10 mouse cellular contexts compared by ENCODE assay signal in genomic region chrX:16860244-16860643, GRCm38 (mm10). TPM values are rescaled to one million over a fixed set of nuclear protein-coding genes. Genes with fewer than 3 reads are reported as not detected.
A peak's percentile ranks its signal among the peaks of the same experiment; 100 is the strongest.
DNase-seq lines count a peak whose midpoint lies in the region; ATAC-seq and TF ChIP-seq lines count a peak whose summit lies in the region.
"Had no signal": no experiment of that assay in that cellular context is flagged by ENCODE, and none has a peak within 500 bp of the region (broad histone marks: within the 10 kb centered on the region; RNA-seq: fewer than 3 reads in every experiment).

No protein-coding gene starts in this region.

- no peak overlapping the region for H3K4me3 ChIP-seq in ES-E14 (ENCODE audit: insufficient read depth in 1 of 2, low read depth in 1 of 2, low read length in 2 of 2, poor library complexity in 1 of 2, severe bottlenecking in 1 of 2)
- H3K4me3 ChIP-seq: megakaryocyte, embryonic 14.5 days had no signal

- H3K4me1 ChIP-seq in ES-E14 (ENCODE audit: control insufficient read depth in 2 of 2, insufficient read depth in 2 of 2, low read length in 2 of 2, poor library complexity in 1 of 2) = no peaks in the 10 kb centered on the region
- H3K4me1 ChIP-seq: megakaryocyte, embryonic 14.5 days had no signal

- H3K27ac ChIP-seq in ES-E14 (ENCODE audit: insufficient read depth, low read depth, low read length, poor library complexity, severe bottlenecking) = no peak overlapping the region

- H3K36me3 ChIP-seq in ES-E14 (ENCODE audit: control insufficient read depth, insufficient read depth, low read length, poor library complexity, severe bottlenecking) = no peaks in the 10 kb centered on the region

- no peak overlapping the region for H3K9ac ChIP-seq in ES-E14 (ENCODE audit: insufficient read depth, low read depth, low read length, poor library complexity, severe bottlenecking)

- H3K9me3 ChIP-seq in ES-E14 (ENCODE audit: control insufficient read depth, insufficient read depth, low read depth, low read length) = no peaks in the 10 kb centered on the region
- H3K9me3 ChIP-seq: megakaryocyte, embryonic 14.5 days had no signal

- ATAC-seq in cerebellum, adult (ENCODE audit: insufficient number of reproducible peaks, low FRiP score, low TSS enrichment) = no peak

- in situ Hi-C loops in ES-E14 (cut with MboI; ENCODE audit: low sequenced_read_pairs in 2 of 2, unreplicated experiment in 2 of 2) = loop anchor here in 1 of 2 experiments (25.0 kb wide), 1 partner anchor 98 kb away; no protein-coding TSS in a partner anchor

- DNase-seq in cerebellum, postnatal 10 days = peak; percentile 2 to 6
- peak; percentile 10 for DNase-seq in kidney, adult 9 months
- DNase-seq in kidney, postnatal 4 days = no peak
- DNase-seq in ES-E14 (ENCODE audit: low read depth, low spot score) = peak; percentile 11
- peak; percentile 0 for DNase-seq in embryo, embryonic 9.5 days (ENCODE audit: extremely low spot score)
- DNase-seq in thymus, postnatal 14 days = no peak
- no peak for DNase-seq in adrenal gland, postnatal 10 days
- DNase-seq: cerebellum, adult 9-11 months had no signal

TF ChIP-seq in ES-E14, 5 proteins besides CTCF, POLR2A, EP300 and RAD21:
- TF ChIP-seq HCFC1 (IDR thresholded peaks at IDR 0.05; ENCODE audit: borderline replicate concordance, insufficient read depth, low read length) = no peak
- peak; percentile 42; the same call in 1 of the 2 replicates for TF ChIP-seq ZC3H11A (IDR thresholded peaks at IDR 0.05; ENCODE audit: borderline replicate concordance, low read depth, low read length)
TF ChIP-seq in ES-E14: peak in this region for 1.

RNA-seq across cellular contexts. Expression of gene Maob, which starts 43.1 kb away (rescaled TPM):
- 0.18 and 0.37 TPM in 2 replicates for total RNA-seq in ES-E14 (2012; rRNA removed)
- 10 to 100 TPM; 24.5 to 33.7 TPM for total RNA-seq in adrenal gland, postnatal 10 days (2021)

RNA-seq across cellular contexts. Expression of gene Ndp, which starts 51.3 kb away (rescaled TPM):
- not detected in 2 replicates for total RNA-seq in ES-E14 (2012; rRNA removed)
- under 1 TPM; 0.15 to 0.30 TPM for total RNA-seq in adrenal gland, postnatal 10 days (2021)

Comparison
In these comparisons a context has a peak if more than half of its experiments do, and no peak if none do; other contexts are left out.
1. DNase-seq: peak in cerebellum, postnatal 10 days (2 of 2), kidney, adult 9 months (single experiment), ES-E14 (single experiment) and embryo, embryonic 9.5 days (single experiment); none in kidney, postnatal 4 days (0 of 2), thymus, postnatal 14 days (single experiment) and adrenal gland, postnatal 10 days (single experiment).
2. RNA of gene Maob, which starts 43.1 kb away (total RNA-seq): 24.5 to 33.7 TPM in adrenal gland, postnatal 10 days; 0.18 to 0.37 TPM in ES-E14; every median in the first group is over 10 times any median in the second.